Mouse (Mus musculus) cerebral cortex, adult 2 months (tissue): ENCODE data around the gene Erc2.

Experiments
- WGBS: fragments of 180-500 bp; shearing (Covaris S2); methylation state at CpG from one replicate; pipeline ENCODE4 v1.1.7; 2018; 5-methylcytosine and 5-hydroxymethylcytosine counted together

Erc2 gene

GRCm38 (mm10) chr14:27837601-27838105 is 215.4 kb downstream of the Erc2 start:
- 61% methylated on average over 6 of the region's 6 CpGs for WGBS

DNA sequence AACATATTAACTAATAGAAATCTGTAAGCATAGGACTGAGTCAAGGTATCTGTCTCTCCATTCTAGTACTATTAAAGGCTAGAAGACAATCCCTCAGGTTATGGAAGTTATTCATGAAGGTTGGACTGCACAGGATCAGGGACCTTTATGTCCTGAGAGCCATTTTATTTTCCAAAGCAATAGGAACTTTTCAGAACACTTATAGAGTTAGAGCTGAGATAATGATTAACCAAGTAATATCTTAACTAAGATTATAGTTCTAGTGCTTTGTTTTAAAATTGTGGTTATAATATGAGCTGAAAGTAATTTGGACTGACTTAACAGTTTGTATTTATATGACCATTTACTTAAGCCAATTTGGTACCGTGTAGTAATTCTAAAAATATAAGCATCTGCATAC is 217.9 kb downstream of the Erc2 start:
- 60% methylated on average over 1 of the region's 1 CpGs for WGBS

GRCm38 (mm10) chr14:27846875-27847274 is 224.6 kb downstream of the Erc2 start:
- WGBS, result 39% methylated on average over 2 of the region's 2 CpGs

DNA sequence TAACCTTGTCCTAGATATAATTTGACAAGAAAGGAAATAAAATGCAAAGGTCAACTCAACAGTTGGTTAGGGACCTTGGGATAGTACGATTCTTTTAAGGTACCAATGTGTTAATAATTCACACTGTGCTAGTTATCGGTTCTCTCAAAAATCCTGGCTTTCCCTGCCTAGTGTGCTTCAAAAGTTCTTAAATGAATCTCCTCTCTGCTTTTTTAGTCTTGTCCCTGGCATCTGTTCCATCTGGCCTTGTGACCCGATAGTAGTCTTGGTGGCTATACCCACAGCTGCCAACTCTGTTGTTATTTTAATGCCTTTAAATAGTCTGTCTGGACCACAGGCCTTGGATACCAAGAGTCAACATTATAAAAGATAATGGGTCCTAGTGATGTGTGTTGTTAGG is 225.1 kb downstream of the Erc2 start:
- 45% methylated on average over 3 of the region's 3 CpGs for WGBS

GRCm38 (mm10) chr14:27851231-27851630 is 229.0 kb downstream of the Erc2 start:
- 88% methylated on average over 2 of the region's 2 CpGs for WGBS

- WGBS, result 46% methylated on average over 6 of the region's 6 CpGs
Observed at GRCm38 (mm10) chr14:27852606-27853005, 230.4 kb downstream of the Erc2 start.

- WGBS, result 55% methylated on average over 6 of the region's 6 CpGs
Observed at GRCm38 (mm10) chr14:27860371-27861046, 238.3 kb downstream of the Erc2 start.

DNA sequence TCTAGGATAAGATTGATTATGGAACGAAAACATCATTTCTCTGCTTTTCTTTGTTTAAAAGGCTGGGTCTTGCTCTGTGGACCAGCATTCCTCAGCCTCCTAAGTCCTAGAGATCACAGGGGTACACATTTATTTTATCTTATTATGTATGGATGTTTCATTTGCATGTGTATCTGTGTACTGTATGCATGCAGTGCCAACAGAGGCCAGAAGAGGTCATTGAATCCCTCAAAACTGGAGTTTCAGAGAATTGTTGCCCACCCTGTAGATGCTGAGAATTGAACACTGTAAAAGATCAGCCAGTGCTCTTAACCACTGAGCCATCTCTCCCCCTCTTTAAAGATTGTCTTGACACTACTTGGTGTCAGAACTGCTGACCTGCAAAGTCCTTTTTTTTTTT is 251.4 kb downstream of the Erc2 start:
- 95% methylated on average over 1 of the region's 1 CpGs for WGBS

- 30% methylated on average over 13 of the region's 13 CpGs for WGBS
Observed at GRCm38 (mm10) chr14:27875991-27876411, 253.8 kb downstream of the Erc2 start.

DNA sequence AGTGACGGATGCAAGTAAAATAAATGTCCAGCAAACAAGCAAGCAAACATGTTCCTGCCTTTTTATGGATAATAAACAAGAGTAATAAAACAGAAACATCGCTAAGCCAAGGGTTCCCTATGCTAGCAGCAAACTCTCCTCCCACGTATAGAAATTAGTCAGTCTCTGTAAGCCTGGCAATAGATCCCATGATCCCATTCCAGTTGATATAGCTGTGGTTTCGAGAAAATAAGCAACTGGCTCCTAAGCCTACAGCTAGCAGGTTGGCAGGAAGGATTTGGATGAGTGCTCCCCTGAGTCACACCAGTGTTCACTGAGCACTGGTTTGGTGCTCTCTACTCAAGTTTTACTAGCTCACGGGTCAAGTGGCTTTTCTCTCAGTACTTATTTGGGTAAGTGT is 259.7 kb downstream of the Erc2 start:
- WGBS, result 56% methylated on average over 5 of the region's 5 CpGs

DNA sequence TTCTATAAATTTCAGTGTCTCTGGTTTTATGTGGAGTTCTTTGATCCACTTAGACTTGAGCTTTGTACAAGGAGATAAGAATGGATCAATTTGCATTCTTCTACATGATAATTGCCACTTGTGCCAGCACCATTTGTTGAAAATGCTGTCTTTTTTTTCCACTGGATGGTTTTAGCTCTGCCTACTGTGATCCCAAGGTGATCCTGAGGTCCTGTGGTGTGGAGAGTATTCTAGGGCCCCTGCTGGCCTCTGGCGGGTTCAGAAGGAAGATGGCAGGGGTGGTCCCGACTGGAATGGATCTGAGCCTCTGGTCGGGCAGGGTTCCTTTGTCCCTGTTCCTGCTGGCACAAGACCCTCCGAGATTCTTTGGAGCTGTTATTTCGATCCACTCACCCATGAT is 264.1 kb downstream of the Erc2 start:
- WGBS, result 74% methylated on average over 5 of the region's 5 CpGs

- 67% methylated on average over 5 of the region's 5 CpGs for WGBS
Observed at GRCm38 (mm10) chr14:27887488-27887887, 265.3 kb downstream of the Erc2 start.

GRCm38 (mm10) chr14:27889650-27890049 is 267.4 kb downstream of the Erc2 start:
- 59% methylated on average over 2 of the region's 2 CpGs for WGBS

GRCm38 (mm10) chr14:27892416-27892815 is 270.2 kb downstream of the Erc2 start:
- WGBS, result 58% methylated on average over 2 of the region's 2 CpGs

- 51% methylated on average over 5 of the region's 5 CpGs for WGBS
Observed at GRCm38 (mm10) chr14:27901772-27902171, 279.5 kb downstream of the Erc2 start.

DNA sequence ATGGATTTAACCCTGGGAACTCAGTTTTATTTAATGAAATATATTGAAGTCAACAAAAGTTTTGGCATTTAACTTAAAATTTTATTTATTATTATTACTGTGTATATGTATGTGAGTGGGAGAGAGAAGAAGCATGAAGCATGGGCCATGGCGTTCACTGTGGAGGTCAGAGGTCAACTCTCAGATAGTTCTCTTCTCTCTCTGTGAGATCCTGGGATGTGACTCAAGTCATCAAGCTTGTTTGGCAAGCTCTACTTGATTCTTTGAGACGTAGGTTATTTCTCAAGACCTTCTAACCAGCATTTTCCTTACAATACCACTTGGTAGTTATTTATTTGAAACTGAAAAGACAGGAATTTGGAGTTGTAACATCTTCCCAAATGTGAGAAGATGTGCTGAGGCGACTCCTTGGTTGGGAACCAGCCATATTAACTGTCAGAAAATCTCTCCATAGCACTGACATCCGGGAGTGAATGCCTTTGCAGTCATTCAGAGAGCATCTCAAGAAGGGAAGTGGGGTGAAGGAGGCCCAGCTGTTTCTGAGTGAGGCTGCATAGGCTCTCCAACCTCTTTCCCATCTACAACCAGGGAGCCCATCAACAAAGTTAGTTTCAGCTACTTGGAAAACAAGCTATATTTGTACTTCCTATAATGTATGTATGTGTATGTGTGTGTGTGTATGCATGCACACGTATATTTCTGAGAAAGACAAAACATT is 299.6 kb downstream of the Erc2 start:
- 87% methylated on average over 5 of the region's 5 CpGs for WGBS

GRCm38 (mm10) chr14:27927369-27927768 is 305.1 kb downstream of the Erc2 start:
- 48% methylated on average over 3 of the region's 3 CpGs for WGBS

DNA sequence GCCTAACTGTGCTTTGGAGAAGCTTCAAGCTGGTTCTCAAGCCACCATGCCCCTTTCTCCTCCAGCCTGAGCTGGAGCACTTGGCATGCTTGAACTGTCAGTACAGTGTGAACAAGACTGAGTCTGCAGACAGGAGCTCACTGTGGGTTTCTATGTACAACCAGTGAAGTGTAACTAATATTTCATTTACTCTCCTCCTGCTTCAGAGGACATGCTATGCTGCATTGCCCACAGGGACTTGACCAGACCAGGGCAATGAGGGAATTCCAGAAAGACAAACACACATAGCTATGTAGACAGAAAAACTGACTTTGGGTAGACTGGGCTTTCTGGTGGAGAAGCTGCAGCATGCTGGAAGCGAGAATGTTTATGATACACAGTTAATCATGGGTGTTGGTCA is 311.3 kb downstream of the Erc2 start:
- WGBS, result 76% methylated on average over 1 of the region's 1 CpGs

- WGBS, result 76% methylated on average over 3 of the region's 3 CpGs
Observed at GRCm38 (mm10) chr14:27935714-27936113, 313.5 kb downstream of the Erc2 start.

- WGBS, result 50% methylated on average over 2 of the region's 2 CpGs
Observed at GRCm38 (mm10) chr14:27937922-27938321, 315.7 kb downstream of the Erc2 start.

DNA sequence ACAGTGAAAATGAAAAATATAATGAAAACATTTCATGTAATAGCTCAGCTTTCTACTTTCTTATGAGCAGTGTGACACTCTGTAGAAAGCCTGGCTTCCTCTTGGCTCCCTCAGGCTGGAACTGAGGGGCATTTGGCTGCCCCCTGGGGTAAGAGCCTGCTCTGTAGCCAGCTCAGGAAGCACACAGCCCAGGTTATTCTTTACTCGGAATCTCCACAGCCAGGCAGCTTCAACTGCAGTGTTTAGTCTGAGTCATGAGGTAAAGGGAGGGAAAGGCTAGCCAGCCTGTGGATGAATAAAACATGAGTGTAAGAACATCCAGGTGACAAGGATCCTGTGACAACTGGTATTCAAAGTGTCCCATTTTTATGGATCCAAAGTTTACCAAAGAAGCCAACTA is 323.0 kb downstream of the Erc2 start:
- WGBS, result 22% methylated on average over 1 of the region's 1 CpGs

DNA sequence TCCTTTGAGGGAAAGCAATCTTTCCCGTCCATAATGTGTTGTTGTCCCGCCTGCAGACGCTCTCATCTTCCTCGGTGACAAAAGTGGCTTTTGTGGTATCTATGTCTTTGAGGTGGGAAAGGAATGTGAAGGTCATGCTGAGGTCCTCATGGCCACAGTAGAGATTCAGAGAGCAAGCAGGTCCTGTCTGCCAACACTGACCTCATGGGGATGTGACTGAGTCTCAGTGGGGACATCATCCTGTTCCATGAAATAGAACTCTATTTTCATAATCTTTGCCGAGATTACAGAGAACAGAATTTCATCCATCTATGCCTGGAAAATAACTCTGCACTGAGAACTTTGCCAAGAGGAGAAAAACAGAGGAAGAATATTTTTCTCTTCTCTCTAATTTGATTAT is 324.0 kb downstream of the Erc2 start:
- 73% methylated on average over 5 of the region's 5 CpGs for WGBS

DNA sequence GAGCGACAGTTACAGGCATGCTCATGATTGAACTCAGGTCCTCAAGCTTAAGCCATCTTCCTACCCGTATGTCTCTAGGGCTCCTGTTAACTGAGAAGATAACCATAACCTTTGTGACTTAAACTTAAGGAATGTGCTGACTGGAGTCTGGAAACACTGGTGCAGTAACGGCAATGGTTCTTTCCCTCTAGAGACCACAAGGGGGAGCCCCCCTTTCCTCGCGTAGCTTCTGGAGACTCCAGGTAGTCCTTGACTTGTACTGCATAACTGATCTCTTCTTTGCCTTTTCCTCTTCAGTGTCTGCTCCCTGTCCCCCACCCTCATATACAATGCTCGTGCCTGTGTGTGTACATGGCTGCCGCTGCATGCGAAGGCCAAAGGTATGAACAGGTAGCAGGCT is 326.2 kb downstream of the Erc2 start:
- WGBS, result 78% methylated on average over 8 of the region's 8 CpGs
